Mouse (Mus musculus) embryonic facial prominence, embryonic 15.5 days (tissue): Measurements from ENCODE around the gene Vrtn. TPM values are rescaled to one million over a fixed set of nuclear protein-coding genes. Genes with fewer than 3 reads are reported as not detected.

Source experiments
- ATAC-seq: fragments of 200-750 bp; cut with Nextera tagmentation; 2 replicates; pipeline ENCODE4 v1.8.0; 2017; ENCODE audit warnings: low read depth, moderate TSS enrichment; ENCODE audit not compliant: insufficient number of reproducible peaks, low FRiP score, low TSS enrichment
- H3K27ac ChIP-seq: fragments of 300-500 bp; sonication (generic); replicated peaks from 2 replicates; pipeline ENCODE4 v1.5.1; 2015; ENCODE audit warnings: mild to moderate bottlenecking, inconsistent platforms
- H3K27me3 ChIP-seq: fragments of 300-500 bp; sonication (generic); 2 replicates; pipeline ENCODE4 v1.6.1; 2015; ENCODE audit warnings: inconsistent platforms
- H3K36me3 ChIP-seq: fragments of 300-500 bp; sonication (generic); 2 replicates; pipeline ENCODE4 v1.6.1; 2015; ENCODE audit warnings: mild to moderate bottlenecking, inconsistent platforms
- H3K4me1 ChIP-seq: fragments of 300-500 bp; sonication (generic); 2 replicates; pipeline ENCODE4 v1.6.1; 2015; ENCODE audit warnings: inconsistent platforms
- H3K4me2 ChIP-seq: fragments of 300-500 bp; sonication (generic); replicated peaks from 2 replicates; pipeline ENCODE4 v1.6.1; 2015; ENCODE audit warnings: mild to moderate bottlenecking, inconsistent platforms
- H3K4me3 ChIP-seq: fragments of 300-500 bp; sonication (generic); replicated peaks from 2 replicates; pipeline ENCODE4 v1.5.1; 2015; ENCODE audit warnings: mild to moderate bottlenecking, inconsistent platforms
- H3K9ac ChIP-seq: fragments of 300-500 bp; sonication (generic); 2 replicates; pipeline ENCODE4 v1.6.1; 2015; ENCODE audit warnings: inconsistent platforms
- H3K9me3 ChIP-seq: fragments of 300-500 bp; sonication (generic); replicated peaks from 2 replicates; pipeline ENCODE4 v1.6.1; 2016; ENCODE audit warnings: inconsistent platforms
- WGBS: fragments of 180-500 bp; shearing (Covaris S2); methylation state at CpG from one replicate; pipeline ENCODE4 v1.1.7; 2015; 5-methylcytosine and 5-hydroxymethylcytosine counted together
- polyA plus RNA-seq: library from polyadenylated mRNA; unstranded; fragments of >200 nt; fragmentation: Nextera tagmentation; extraction: Ambion mirVana; gene quantifications from 2 replicates; pipeline ENCODE4 v1.2.1, GENCODE M21; 2015

Gene Vrtn
- polyA plus RNA-seq, 1 experiment from 2014 or later: 0.13 TPM

DNA sequence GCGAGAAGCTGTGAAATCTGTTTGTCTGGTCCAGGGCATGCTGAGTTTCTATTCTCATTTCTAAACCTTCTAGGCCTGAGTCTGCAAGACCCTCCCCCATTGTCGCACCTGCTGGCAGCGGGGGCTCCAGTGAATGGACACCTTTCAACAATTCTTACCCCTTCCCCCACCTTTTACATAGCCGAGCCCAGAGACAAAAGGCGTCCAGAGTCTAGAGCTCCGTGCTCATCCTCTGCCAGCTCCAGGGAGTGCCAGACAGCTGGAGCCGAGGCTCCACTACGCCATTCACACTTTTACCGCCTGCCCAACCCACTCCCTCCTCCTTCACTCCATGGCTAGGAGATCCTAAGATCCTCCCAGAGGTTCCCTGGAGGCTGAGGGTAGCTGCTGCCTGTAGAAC, 15.7 kb upstream of the Vrtn start:
- H3K4me1 ChIP-seq: no peaks in the 10 kb centered on the region
- H3K4me3 ChIP-seq: no peak overlapping the region
- WGBS: 7% methylated on average over 9 of the region's 9 CpGs
- no peak for ATAC-seq
- H3K27ac ChIP-seq: no peak overlapping the region
- no peaks in the 10 kb centered on the region for H3K9me3 ChIP-seq
- peaks cover 33% of the 10 kb centered on the region for H3K27me3 ChIP-seq
- H3K36me3 ChIP-seq: no peaks in the 10 kb centered on the region
- no peak overlapping the region for H3K9ac ChIP-seq
- no peak overlapping the region for H3K4me2 ChIP-seq

DNA sequence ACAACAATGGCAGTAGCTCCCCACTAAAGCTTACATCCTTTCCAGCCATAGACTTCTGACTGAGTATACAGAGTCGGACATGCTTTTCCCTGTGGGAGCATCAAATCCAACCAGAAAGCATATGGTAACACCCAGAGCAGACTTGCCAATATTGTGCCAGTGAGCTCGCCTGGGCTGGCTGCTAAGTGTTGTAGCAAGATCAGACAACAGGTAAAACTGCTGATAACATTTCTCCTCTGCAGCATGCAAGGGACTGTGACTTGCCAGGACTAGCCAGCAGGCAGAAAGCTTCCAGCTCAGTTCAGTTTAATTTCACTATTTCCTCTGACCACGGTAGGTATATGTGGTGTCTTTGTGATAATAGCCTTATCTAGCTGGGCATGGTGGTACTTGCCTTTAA, 9.0 kb upstream of the Vrtn start:
- Histone ChIP-seq H3K4me1 (no peaks in the 10 kb centered on the region), H3K27ac (no peak overlapping the region), H3K9me3 (no peaks in the 10 kb centered on the region), H3K36me3 (no peaks in the 10 kb centered on the region), H3K4me3 (no peak overlapping the region), H3K4me2 (no peak overlapping the region), H3K27me3 (0 out of 2 replicates have a peak, but pooled peaks cover under 1% of the 10 kb centered on the region), H3K9ac (no peak overlapping the region)
- 48% methylated on average over 3 of the region's 3 CpGs for WGBS
- no peak for ATAC-seq

DNA sequence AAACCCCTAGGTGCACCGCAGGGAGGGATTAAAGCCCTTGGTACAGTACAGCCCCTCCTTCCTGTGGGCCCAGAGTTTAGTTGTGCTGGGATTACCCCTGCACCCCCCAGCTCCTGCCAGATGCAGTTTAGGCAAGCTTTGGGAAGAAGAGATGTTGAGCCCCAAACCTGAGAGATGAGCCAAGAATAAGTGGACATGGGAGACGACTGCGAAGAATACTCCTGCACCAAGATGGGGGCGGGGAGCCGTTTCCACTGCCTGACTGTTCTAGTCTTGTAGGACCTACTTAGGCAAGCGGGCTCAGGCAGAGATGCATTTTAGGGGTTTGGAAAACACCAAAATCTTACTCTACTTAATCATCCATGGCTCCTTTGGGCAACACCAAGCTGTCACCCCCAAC, 566 bp upstream of the Vrtn start:
- Histone ChIP-seq H3K4me1 (no peaks in the 10 kb centered on the region), H3K36me3 (no peaks in the 10 kb centered on the region), H3K27ac (no peak overlapping the region), H3K9me3 (no peaks in the 10 kb centered on the region), H3K9ac (no peak overlapping the region), H3K27me3 (peaks cover 43% of the 10 kb centered on the region), H3K4me2 (no peak overlapping the region), H3K4me3 (no peak overlapping the region)
- no peak for ATAC-seq
- WGBS: 13% methylated on average over 6 of the region's 6 CpGs

DNA sequence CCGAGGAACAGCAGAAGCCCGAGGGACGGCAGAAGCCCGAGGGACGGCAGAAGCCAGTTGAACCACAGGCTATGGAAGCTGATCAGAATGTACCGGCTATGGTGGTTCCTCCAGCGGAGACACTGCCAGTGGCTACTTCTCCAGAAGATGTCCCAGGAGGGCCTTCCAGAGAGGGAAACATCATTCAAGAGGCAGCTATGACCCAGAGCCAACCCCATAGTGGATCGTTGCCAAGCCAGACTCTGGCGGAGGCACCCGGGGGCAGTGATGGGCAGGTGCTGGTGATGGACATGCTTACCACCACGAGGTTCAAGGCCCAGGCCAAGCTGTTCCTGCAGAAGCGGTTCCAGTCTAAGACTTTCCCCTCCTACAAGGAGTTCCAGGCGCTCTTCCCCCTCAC, 9.4 kb downstream of the Vrtn start:
- 80% methylated on average over 13 of the region's 13 CpGs for WGBS
- H3K36me3 ChIP-seq: no peaks in the 10 kb centered on the region
- ATAC-seq: no peak
- no peak overlapping the region for H3K4me3 ChIP-seq
- no peaks in the 10 kb centered on the region for H3K9me3 ChIP-seq
- H3K4me2 ChIP-seq: no peak overlapping the region
- H3K27ac ChIP-seq: no peak overlapping the region
- no peak overlapping the region for H3K9ac ChIP-seq
- H3K4me1 ChIP-seq: no peaks in the 10 kb centered on the region
- peaks cover 7% of the 10 kb centered on the region; the same call in 1 of the 2 replicates for H3K27me3 ChIP-seq

DNA sequence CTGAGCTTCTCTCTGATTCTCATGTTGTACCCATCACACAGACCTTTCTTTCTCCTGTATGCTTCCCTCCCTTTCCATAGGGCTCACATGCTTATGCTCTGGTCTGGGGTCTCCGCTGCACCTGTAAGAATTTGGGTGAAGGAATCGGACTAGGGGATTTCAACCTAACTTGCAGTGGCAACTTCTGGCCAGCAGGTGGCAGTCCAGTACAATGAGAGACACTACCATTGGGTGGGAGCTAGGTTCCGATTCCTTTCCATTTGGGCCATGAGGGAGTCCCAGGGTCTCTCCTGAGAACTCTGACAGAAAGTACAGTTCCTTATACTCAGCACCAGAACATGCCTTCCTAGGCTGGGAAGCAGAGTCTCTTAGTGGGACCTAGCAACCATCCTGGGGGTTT, 13.1 kb downstream of the Vrtn start:
- Histone ChIP-seq H3K9me3 (no peaks in the 10 kb centered on the region), H3K36me3 (no peaks in the 10 kb centered on the region), H3K4me3 (no peak overlapping the region), H3K4me2 (no peak overlapping the region), H3K4me1 (no peaks in the 10 kb centered on the region), H3K27me3 (peaks cover 7% of the 10 kb centered on the region; the same call in 1 of the 2 replicates), H3K27ac (no peak overlapping the region), H3K9ac (no peak overlapping the region)
- 14% methylated on average over 3 of the region's 3 CpGs for WGBS
- ATAC-seq: no peak

DNA sequence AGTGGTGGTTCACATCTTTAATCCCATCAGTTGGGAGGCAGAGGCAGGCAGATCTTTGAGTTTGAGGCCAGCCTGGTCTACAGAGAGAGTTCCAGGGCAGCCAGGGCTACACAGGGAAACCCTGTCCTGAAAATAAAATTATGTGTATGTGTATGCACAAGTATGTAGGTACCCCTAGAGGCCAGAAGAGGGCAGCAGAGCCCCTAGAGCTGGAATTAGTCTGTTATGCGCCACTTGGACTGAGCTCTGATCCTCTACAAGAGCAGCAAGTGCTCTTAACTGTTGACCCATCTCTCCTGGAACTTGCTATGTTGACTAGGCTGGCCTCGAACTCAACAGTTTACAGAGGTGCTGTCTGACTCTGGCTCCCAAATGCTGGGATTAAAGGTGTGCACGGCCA, 29.7 kb downstream of the Vrtn start:
- H3K9ac ChIP-seq: no peak overlapping the region
- H3K4me3 ChIP-seq: no peak overlapping the region
- H3K27me3 ChIP-seq: no peaks in the 10 kb centered on the region
- no peaks in the 10 kb centered on the region for H3K36me3 ChIP-seq
- H3K9me3 ChIP-seq: no peaks in the 10 kb centered on the region
- H3K4me1 ChIP-seq: no peaks in the 10 kb centered on the region
- 86% methylated on average over 3 of the region's 3 CpGs for WGBS
- no peak for ATAC-seq
- H3K27ac ChIP-seq: no peak overlapping the region
- no peak overlapping the region for H3K4me2 ChIP-seq

DNA sequence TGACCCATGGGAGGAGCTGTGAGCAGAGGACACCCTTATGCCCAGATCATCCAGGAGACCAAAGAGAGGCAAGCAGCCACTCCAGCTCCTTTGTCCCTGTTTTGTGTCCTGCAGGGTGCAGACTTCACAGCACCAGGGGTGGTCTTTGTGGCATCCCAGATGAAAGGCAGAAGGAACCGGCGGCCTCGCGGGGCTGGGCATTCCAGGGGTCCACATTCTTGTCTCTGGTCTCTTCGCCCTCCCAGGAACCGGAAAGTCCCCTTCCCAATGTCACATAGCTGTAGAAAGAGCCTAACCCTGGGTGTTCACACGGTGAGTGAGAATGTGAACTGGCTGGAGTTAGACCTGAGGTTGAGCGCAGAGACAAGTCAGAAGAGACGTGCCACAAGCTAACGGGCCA, 30.8 kb downstream of the Vrtn start:
- ATAC-seq: no peak
- Histone ChIP-seq H3K9ac (no peak overlapping the region), H3K9me3 (no peaks in the 10 kb centered on the region), H3K36me3 (no peaks in the 10 kb centered on the region), H3K4me2 (no peak overlapping the region), H3K4me1 (no peaks in the 10 kb centered on the region), H3K27ac (no peak overlapping the region), H3K4me3 (no peak overlapping the region), H3K27me3 (no peaks in the 10 kb centered on the region)
- WGBS: 41% methylated on average over 10 of the region's 10 CpGs

DNA sequence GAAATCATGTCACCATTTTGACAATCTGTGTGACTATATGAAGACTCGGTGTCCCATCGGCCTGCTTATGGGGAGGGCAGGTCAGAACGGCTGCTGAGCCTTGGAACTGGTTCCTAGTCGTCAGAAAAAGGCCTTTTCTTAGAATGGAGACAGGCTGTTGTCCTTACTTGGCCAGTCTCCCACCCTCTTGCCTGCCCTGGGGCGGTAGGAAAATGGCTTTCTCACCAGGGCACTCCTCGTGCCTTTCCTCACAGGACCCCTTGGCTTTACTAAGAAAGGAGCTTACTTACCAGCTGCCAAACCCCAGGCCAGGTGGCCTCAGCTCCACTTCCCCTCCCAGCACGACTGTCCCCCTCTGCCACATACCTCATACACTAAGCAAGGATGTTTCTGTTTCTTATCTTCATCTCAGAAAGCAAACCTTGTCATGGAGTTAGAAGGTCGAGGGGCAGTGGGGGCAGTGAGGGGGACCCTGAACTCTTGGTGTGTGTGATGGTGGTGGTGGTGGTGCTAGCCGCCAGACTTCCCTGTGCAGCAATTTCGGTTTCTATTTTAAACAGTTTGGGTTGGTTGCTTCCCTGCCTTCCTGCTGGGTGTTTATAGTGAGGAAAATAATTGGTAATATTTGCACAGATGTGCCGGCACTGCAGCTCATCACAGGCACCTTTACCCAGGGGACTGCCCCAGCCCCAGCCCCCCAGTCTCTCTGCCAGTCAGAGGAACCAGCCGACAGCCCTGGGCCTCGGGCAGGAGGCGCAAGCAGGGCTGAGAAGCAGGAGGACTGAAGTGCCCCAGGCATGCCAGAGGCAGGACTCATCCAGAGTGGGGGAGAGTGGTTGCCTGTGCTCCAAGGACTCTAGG, 34.1 kb downstream of the Vrtn start:
- no peak for ATAC-seq
- Histone ChIP-seq H3K27ac (no peak overlapping the region), H3K9me3 (no peaks in the 10 kb centered on the region), H3K9ac (no peak overlapping the region), H3K27me3 (no peaks in the 10 kb centered on the region), H3K36me3 (no peaks in the 10 kb centered on the region), H3K4me1 (no peaks in the 10 kb centered on the region), H3K4me3 (no peak overlapping the region), H3K4me2 (no peak overlapping the region)
- WGBS: 29% methylated on average over 14 of the region's 14 CpGs

DNA sequence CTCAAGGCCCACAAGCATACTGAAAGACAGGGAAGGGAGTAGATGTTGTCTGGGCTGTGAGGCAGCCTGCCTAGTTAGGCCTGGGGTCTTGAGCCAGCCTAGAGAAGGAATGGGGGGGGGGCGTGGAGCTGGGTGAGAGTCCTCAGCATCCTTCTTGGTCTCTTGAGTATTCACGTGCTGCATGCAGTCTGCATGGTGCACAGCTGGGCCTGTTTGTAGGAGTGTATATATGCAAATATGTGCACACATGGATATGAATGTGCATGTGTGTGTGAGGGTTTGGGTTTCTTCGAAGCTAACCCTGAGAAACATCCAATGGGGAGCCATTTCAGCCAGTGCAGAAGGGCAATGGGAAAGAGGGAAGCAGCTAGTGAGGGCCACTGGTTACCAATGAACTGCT, 35.2 kb downstream of the Vrtn start:
- ATAC-seq: no peak
- Histone ChIP-seq H3K4me2 (no peak overlapping the region), H3K9ac (no peak overlapping the region), H3K36me3 (no peaks in the 10 kb centered on the region), H3K27me3 (0 out of 2 replicates have a peak, but pooled peaks cover 4% of the 10 kb centered on the region), H3K9me3 (no peaks in the 10 kb centered on the region), H3K4me3 (no peak overlapping the region), H3K27ac (no peak overlapping the region), H3K4me1 (no peaks in the 10 kb centered on the region)
- WGBS: 80% methylated on average over 3 of the region's 3 CpGs

DNA sequence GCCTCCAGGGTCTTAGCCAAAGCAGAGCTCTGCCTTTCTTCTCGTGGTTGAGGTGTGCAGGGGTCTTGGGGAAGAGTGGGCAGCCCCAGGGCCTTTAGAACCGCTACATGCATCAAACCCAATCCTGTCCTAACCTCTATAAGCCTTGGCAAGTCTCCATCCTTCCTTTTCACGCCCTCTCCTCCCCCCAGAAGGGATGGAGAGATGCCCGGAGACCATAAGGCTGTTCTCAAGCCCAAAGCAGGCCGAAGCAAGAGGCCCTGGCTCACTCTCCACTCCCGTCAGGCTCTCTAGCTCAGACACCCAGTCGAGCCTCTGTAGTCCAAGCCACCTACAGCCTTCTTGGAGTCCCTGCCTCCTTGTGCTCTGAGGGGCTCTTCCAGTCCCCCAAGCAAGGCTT, 43.8 kb downstream of the Vrtn start:
- Histone ChIP-seq H3K27me3 (0 out of 2 replicates have a peak, but pooled peaks cover 6% of the 10 kb centered on the region), H3K36me3 (no peaks in the 10 kb centered on the region), H3K9me3 (no peaks in the 10 kb centered on the region), H3K27ac (no peak overlapping the region), H3K4me2 (no peak overlapping the region), H3K4me3 (no peak overlapping the region), H3K4me1 (no peaks in the 10 kb centered on the region), H3K9ac (no peak overlapping the region)
- 66% methylated on average over 7 of the region's 7 CpGs for WGBS
- no peak for ATAC-seq

DNA sequence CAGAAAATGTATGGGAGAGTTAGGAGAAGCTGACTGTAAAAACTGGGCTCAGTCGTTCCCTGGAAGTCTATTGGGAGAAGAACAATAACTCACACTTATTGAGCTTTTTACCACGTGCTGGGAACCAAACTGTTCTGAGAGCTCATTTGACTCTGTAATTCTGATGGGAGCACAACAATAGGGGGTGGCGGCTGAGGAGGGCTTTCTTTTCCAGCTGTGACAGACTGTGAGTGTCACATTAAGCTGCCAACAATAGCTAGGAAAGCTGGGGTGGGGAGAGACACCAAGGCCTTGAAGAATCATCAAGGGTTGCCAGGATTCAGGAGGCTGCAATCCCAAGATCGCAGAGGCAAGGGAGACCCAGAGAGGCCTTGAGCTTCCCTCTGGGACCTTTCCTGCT, 45.4 kb downstream of the Vrtn start:
- ATAC-seq: no peak
- Histone ChIP-seq H3K27ac (no peak overlapping the region), H3K9ac (no peak overlapping the region), H3K36me3 (no peaks in the 10 kb centered on the region), H3K27me3 (0 out of 2 replicates have a peak, but pooled peaks cover 2% of the 10 kb centered on the region), H3K9me3 (no peaks in the 10 kb centered on the region), H3K4me3 (no peak overlapping the region), H3K4me2 (no peak overlapping the region), H3K4me1 (no peaks in the 10 kb centered on the region)
- WGBS: 30% methylated on average over 4 of the region's 4 CpGs

DNA sequence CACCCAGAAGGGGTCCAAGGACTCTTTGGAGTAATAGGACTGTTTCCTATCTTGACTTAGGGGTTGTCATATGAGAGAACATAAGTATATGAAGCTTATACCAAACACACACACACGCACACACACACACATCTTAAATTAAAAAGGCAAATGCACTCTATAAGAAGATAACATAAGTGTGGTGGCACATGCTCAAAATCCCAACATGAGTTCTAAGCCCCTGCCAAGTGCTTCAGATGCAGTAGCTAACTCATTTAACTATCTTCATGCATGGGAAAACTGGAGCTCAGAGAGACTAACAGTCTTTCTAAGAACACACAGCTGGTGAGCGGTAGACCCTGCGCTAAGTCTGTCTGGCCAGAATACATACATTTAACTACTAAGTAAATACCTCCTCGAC, 46.7 kb downstream of the Vrtn start:
- H3K9me3 ChIP-seq: no peaks in the 10 kb centered on the region
- no peaks in the 10 kb centered on the region for H3K4me1 ChIP-seq
- 75% methylated on average over 4 of the region's 4 CpGs for WGBS
- H3K27ac ChIP-seq: no peak overlapping the region
- H3K27me3 ChIP-seq: 0 out of 2 replicates have a peak, but pooled peaks cover 2% of the 10 kb centered on the region
- no peak overlapping the region for H3K9ac ChIP-seq
- ATAC-seq: no peak
- H3K36me3 ChIP-seq: no peaks in the 10 kb centered on the region
- H3K4me3 ChIP-seq: no peak overlapping the region
- H3K4me2 ChIP-seq: no peak overlapping the region
